Mouse (Mus musculus): ENCODE results near the gene Fkbp7. TPM values are rescaled to one million over a fixed set of nuclear protein-coding genes. Genes with fewer than 3 reads are reported as not detected.

The Fkbp7 gene
- total and polyA plus RNA-seq, 3 experiments, result 1.1 to 1.8 TPM; not detected in 1

GRCm38 (mm10) chr2:76674725-76675427 is 2.0 kb upstream of the Fkbp7 start, which contains the start of gene Plekha3 (continued):
- TF ChIP-seq USF1 (IDR thresholded peaks at IDR 0.05; ENCODE audit: low read depth, low read length) (no peak), RCOR1 (IDR thresholded peaks at IDR 0.05; ENCODE audit: low read depth, low read length) (no peak), POLR2AphosphoS5 (IDR thresholded peaks at IDR 0.05; ENCODE audit: borderline replicate concordance, low read depth, low read length) (no peak), BHLHE40 (IDR thresholded peaks at IDR 0.05; ENCODE audit: borderline replicate concordance, low read depth, low read length) (no peak), MYB (IDR thresholded peaks at IDR 0.05; ENCODE audit: low read depth, low read length) (no peak), ZC3H11A (IDR thresholded peaks at IDR 0.05; ENCODE audit: low read depth, low read length) (no peak), POLR2A (IDR thresholded peaks at IDR 0.05; ENCODE audit: control insufficient read depth in 1 of 2, insufficient read depth in 1 of 2, low read depth in 1 of 2, low read length in 2 of 2, poor library complexity in 1 of 2) (peak; percentile 75 to 77), TCF12 (IDR thresholded peaks at IDR 0.05; ENCODE audit: low read depth, low read length) (0 out of 2 replicates have a peak, but pooled peaks have one; percentile 15), EP300 (IDR thresholded peaks at IDR 0.05; ENCODE audit: low read depth in 1 of 2, low read length in 2 of 2) (no peak), ZNF384 (IDR thresholded peaks at IDR 0.05; ENCODE audit: low read depth, low read length) (no peak), ELF1 (IDR thresholded peaks at IDR 0.05; ENCODE audit: low read depth, low read length) (peak; percentile 74), CHD1 (IDR thresholded peaks at IDR 0.05; ENCODE audit: low read depth, low read length) (no peak), NELFE (IDR thresholded peaks at IDR 0.05; ENCODE audit: low read depth, low read length) (peak; percentile 78; the same call in 1 of the 2 replicates), JUND (IDR thresholded peaks at IDR 0.05; ENCODE audit: low read depth, low read length) (no peak)

GRCm38 (mm10) chr2:76673472-76674081 is 661 bp upstream of the Fkbp7 start:
- Histone ChIP-seq H3K79me2 (ENCODE audit: control insufficient read depth, insufficient read depth, low read length, poor library complexity) (peaks cover 33% of the 10 kb centered on the region), H3K27me3 (ENCODE audit: control insufficient read depth in 1 of 2, insufficient read depth in 2 of 2, low read length in 2 of 2) (no peaks in the 10 kb centered on the region), H3K36me3 (ENCODE audit: control insufficient read depth in 1 of 2, insufficient read depth in 2 of 2, low read length in 2 of 2) (peaks cover 0 to 29% of the 10 kb centered on the region in 2 experiments; a peak in 3 of 4 replicates), H3K27ac (ENCODE audit: control insufficient read depth, low read depth, low read length) (peak overlapping the region; percentile 86), H3K4me1 (ENCODE audit: control insufficient read depth in 1 of 2, insufficient read depth in 2 of 2, low read length in 2 of 2) (peaks cover 4 to 16% of the 10 kb centered on the region in 2 experiments; a peak in 3 of 4 replicates), H3K9ac (ENCODE audit: control insufficient read depth, low read depth, low read length, poor library complexity, severe bottlenecking) (peak overlapping the region; percentile 79), H3K9me3 (replicated peaks; ENCODE audit: insufficient read depth, low read length) (no peaks in the 10 kb centered on the region), H3K4me3 (ENCODE audit: control insufficient read depth in 1 of 2, insufficient read depth in 1 of 2, low read depth in 2 of 2, low read length in 2 of 2) (peak overlapping the region; percentile 68 to 94)
- peak; percentile 87 for DNase-seq (ENCODE audit: low read depth, low spot score)
- no peak; a peak in 1 of 4 replicates for TF ChIP-seq EP300 (IDR thresholded peaks at IDR 0.05; ENCODE audit: low read depth in 1 of 2, low read length in 2 of 2)
- peak; percentile 13 for TF ChIP-seq RAD21 (IDR thresholded peaks at IDR 0.05; ENCODE audit: low read depth, low read length)
- 0 out of 2 replicates have a peak, but pooled peaks have one; percentile 30 for TF ChIP-seq MYB (IDR thresholded peaks at IDR 0.05; ENCODE audit: low read depth, low read length)
- TF ChIP-seq ZNF384 (IDR thresholded peaks at IDR 0.05; ENCODE audit: low read depth, low read length), result peak; percentile 99
- no peak; the same call in 1 of the 2 replicates for TF ChIP-seq MXI1 (IDR thresholded peaks at IDR 0.05; ENCODE audit: low read depth, low read length)
- no peak for TF ChIP-seq ZC3H11A (IDR thresholded peaks at IDR 0.05; ENCODE audit: low read depth, low read length)
- peak; percentile 22; the same call in 1 of the 2 replicates for TF ChIP-seq HCFC1 (IDR thresholded peaks at IDR 0.05; ENCODE audit: low read depth, low read length)
- no peak for TF ChIP-seq MAFK (IDR thresholded peaks at IDR 0.05; ENCODE audit: borderline replicate concordance, low read depth, low read length)
- TF ChIP-seq SIN3A (IDR thresholded peaks at IDR 0.05; ENCODE audit: low read length), result 0 out of 2 replicates have a peak, but pooled peaks have one; percentile 51
- 0 out of 2 replicates have a peak, but pooled peaks have one; percentile 8 for TF ChIP-seq ELF1 (IDR thresholded peaks at IDR 0.05; ENCODE audit: low read depth, low read length)
- TF ChIP-seq MAZ (IDR thresholded peaks at IDR 0.05; ENCODE audit: low read depth, low read length), result no peak
- TF ChIP-seq MYC (IDR thresholded peaks at IDR 0.05; ENCODE audit: low read depth, low read length), result peak; percentile 30; the same call in 1 of the 2 replicates
- TF ChIP-seq KAT2A (conservative IDR thresholded peaks at IDR 0.05; ENCODE audit: low read depth, low read length), result no peak
- 0 out of 2 replicates have a peak, but pooled peaks have one; percentile 2 for TF ChIP-seq ETS1 (IDR thresholded peaks at IDR 0.05; ENCODE audit: low read depth, low read length)
- TF ChIP-seq CHD1 (IDR thresholded peaks at IDR 0.05; ENCODE audit: low read depth, low read length), result no peak; the same call in 1 of the 2 replicates
- TF ChIP-seq CHD2 (IDR thresholded peaks at IDR 0.05; ENCODE audit: low read length), result no peak
- TF ChIP-seq POLR2A (IDR thresholded peaks at IDR 0.05; ENCODE audit: control insufficient read depth in 1 of 2, insufficient read depth in 1 of 2, low read depth in 1 of 2, low read length in 2 of 2, poor library complexity in 1 of 2), result no peak
- TF ChIP-seq SMC3 (IDR thresholded peaks at IDR 0.05; ENCODE audit: low read depth, low read length), result 0 out of 2 replicates have a peak, but pooled peaks have one; percentile 19
- no peak for TF ChIP-seq POLR2AphosphoS2 (IDR thresholded peaks at IDR 0.05; ENCODE audit: low read length)
- TF ChIP-seq NELFE (IDR thresholded peaks at IDR 0.05; ENCODE audit: low read depth, low read length), result no peak
- no peak for TF ChIP-seq TCF12 (IDR thresholded peaks at IDR 0.05; ENCODE audit: low read depth, low read length)
- TF ChIP-seq TAL1 (IDR thresholded peaks at IDR 0.05; ENCODE audit: low read length), result no peak
- TF ChIP-seq BHLHE40 (IDR thresholded peaks at IDR 0.05; ENCODE audit: borderline replicate concordance, low read depth, low read length), result no peak
- no peak for TF ChIP-seq ZMIZ1 (IDR thresholded peaks at IDR 0.05; ENCODE audit: low read depth, low read length)
- peak; percentile 21 to 56 (median 32); a peak in 5 of 6 replicates for TF ChIP-seq CTCF (IDR thresholded peaks at IDR 0.05 in 2 of 3, conservative IDR thresholded peaks at IDR 0.05 in 1 of 3; ENCODE audit: control insufficient read depth in 1 of 3, insufficient read depth in 1 of 3, low read depth in 2 of 3, low read length in 3 of 3, poor library complexity in 1 of 3, severe bottlenecking in 1 of 3)
- TF ChIP-seq E2F4 (IDR thresholded peaks at IDR 0.05; ENCODE audit: borderline replicate concordance, low read depth, low read length), result no peak
- TF ChIP-seq RCOR1 (IDR thresholded peaks at IDR 0.05; ENCODE audit: low read depth, low read length), result no peak
- no peak for TF ChIP-seq USF1 (IDR thresholded peaks at IDR 0.05; ENCODE audit: low read depth, low read length)
